Mouse (Mus musculus) cerebellum, adult (tissue): ENCODE results near the gene Epc2.

Experiments
- ATAC-seq: cut with Nextera tagmentation; 2 replicates; pipeline ENCODE4 v1.9.2; 2017; ENCODE audit warnings: mild to moderate bottlenecking, moderate library complexity, mixed read lengths; ENCODE audit not compliant: insufficient number of reproducible peaks, low FRiP score, low TSS enrichment

Gene Epc2

DNA sequence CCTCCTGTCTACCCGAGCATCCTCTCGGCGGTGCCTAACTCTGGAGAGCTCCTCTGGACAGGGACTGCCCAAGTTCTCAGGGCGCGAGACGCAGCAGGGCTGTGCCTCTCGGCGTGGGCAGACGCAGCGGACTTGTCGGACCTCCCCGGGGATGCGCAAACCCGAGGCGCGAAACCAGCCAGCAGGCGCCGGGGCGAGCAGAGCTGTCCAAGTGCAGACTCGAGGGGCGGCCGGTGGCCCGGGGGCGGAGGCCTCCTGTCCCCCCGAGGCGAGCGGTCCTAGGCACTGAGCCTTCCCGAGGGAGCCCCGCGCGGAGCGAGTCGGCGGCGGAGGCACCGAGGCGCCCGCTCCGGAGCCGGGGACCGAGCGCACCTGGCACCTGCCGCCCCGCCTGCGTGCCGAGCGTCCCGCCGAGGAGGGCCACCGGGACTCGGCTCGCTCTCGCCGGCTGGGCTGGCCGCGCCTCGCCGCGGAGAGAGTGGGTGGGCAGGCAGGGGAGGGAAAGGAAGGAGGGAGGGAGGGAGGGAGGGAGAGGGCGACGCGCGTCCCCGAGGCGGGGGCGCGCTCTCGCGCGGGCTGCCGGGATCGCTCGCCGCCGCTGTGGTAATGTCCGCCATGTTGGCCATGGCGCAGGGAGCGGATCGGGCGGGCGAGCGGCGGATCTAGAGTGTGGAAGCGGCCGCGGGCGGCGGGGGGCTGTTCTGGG, at the start of gene Epc2:
TSS of gene Epc2 (plus strand) at position 556 of the 706 bp plus-strand sequence.
- peak; percentile 49 for ATAC-seq

DNA sequence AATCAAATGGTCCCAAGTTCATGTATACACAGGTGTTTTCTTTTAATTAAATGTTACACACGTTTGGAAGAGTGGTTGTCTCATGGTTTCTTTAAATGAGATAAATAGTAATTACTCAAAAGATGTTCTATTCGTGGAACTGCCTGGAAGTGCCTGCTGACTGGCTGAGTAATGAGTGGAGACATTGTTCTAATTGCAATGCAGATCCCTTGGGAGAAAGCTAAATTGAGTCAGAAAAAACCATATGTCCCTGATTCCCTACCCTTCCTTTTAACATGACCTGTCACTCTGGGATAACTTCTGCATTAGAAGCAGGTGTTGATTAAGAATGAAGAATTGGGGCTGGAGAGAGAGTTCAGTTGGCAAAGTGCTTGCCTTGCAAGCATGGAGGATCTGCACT, 45.3 kb upstream of the Epc2 start:
- no peak for ATAC-seq

DNA sequence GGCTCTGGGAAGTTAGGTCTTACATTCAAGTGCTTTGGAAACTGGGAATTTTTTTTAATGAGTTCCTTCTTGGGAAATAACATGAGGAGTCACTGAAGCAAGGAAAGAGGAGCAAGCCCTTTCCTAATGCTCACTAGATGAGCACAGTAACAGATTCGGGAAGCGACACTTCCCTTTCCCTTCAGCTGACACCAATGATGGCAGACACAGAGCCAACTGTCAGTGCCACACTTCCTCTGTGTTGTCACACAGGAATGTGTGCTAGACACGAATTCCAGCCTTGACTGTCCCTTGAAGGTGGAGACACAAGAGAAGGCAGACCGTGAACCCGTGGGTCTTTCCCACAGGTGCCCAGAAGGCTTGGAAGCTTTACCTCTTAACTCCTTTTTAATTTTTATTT, 39.6 kb upstream of the Epc2 start:
- ATAC-seq, result no peak

DNA sequence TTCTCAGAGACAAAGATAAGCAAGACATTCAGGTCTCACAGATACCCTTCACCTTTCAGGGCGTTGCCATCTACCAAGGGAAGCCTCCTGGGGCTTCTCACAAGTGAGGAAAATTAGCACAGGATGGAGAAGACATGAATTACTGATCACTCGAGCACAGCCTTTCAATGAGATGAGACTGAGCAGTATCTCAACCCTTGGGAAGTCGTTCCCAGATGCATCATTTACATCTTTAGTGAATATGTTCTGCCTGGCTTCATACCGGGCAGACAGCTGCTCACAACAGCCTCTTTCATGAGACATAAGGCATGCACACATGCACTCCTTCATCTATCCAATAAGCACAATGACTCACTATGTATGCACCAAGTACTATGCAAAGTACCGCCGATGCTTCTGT, 38.7 kb upstream of the Epc2 start:
- no peak for ATAC-seq

DNA sequence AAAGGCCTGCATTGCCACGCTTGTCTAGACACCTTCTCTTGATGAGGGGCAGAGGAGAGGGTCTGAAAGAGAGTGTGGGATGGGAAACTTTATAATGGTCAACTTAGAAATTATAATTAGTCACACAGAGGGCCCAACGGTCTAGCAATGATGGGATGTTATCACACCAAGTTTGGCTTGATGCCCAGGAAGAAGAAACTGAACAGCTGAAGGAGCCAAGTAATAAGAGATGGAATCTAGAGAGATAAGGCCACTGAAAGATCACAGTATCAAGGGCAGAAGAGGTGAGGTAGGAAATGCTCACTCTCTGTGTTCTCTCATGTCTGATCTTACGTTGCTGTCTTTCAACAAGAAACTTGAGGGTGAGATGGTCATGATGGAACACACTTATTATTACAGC, 35.4 kb upstream of the Epc2 start:
- no peak for ATAC-seq

DNA sequence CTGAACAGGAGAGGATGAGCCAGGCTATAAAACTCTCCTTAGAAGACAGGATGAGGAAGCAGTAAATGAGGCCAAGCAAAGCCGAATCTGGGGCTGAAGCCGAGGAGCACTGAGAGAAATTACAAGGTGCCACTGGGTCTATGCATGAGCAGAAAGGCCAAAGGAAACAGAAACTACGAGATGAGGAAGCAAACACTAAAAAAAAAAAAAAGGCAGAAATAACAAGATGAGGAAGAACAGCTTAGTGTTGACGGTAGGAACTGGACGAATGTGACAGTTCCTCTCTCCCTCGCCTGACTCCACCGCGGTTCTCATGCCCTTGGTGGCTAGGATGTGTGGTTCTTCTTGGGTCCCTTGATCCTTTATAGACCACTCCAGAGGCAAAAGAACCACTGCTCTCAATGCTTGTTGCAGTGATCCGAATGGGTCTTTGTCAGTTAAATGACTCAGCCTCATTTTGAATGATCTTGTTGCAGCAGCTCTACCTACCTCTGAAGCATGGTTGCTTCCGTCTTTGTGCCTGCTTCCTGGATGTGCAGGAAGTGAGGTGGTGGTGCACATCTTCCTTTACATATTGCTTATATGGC, 34.2 kb upstream of the Epc2 start:
- ATAC-seq, result no peak

DNA sequence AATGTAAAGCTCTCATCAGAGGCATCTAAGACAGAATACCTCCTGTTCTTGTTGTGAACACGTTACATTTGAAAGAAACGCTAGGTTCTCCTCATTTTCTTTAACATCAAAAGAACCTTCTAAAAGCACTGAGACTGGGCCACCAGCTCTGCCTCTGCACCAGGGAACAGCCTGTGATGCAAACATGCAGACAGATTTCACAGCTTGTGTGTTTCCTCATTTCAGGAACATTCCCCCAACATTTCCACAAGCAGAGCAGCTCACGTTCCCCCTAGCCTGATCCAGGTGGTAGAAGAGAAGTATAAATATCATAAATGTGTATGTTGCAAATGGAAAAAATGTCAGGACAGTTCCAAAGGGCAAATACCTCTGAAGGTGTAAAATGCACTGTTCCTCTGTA, 30.9 kb upstream of the Epc2 start:
- no peak for ATAC-seq

DNA sequence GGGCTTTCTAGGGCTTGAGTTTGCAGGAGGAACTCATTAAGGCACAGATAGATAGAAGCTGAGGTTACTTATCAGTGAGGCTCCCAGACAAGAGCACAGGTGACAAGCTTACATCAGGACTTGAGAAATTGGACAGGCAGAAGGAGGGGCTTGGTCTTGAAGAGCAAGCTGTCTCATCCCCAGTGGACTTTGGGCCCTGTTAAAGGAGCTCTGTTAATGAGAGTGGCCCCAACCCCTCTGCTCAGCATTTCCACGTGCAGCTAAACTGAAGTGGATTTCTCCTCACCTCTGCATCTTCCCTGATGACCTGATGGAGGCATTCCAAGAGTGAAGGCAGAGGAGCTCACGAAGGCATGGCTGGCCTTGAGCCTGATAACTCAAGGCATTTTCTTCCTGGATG, 27.4 kb upstream of the Epc2 start:
- ATAC-seq, result no peak

DNA sequence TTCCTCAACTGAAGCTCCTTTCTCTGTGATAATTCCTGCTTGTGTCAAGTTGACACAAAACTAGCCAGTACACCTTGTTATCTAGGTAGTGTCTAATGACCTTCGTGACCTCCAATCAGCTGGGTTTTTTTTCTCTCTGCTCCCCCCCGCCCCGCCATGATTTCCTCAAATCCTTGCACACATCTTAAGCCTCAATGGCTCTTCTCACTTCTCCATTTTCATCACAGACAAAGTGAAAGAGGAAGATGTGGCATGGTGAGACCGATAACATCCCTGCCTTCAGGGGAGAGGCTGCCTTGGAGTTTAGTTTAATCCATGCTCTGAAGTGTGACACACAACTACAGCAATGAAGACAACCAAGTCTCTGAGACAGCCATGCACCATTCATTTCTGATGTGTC, 26.5 kb upstream of the Epc2 start:
- ATAC-seq, result no peak

DNA sequence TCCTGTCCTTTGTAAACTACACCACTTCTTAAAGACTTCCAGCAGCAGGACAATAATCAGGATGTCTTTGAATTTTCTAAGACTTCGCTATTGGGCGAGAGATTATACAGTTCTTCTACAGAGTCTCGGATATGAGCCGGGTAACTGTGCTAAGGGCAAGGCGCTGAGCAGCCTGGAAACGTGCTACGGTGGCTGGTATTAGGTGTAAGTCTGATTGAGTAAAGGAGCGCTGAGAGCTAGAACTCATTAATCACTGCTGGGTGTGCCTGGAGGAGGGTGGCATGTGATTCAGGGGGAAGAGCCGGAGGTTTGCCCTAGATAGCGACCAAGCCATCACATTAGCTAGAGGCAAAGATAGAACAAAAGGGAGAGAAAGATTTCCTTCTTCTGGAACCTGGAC, 25.1 kb upstream of the Epc2 start:
- no peak for ATAC-seq

DNA sequence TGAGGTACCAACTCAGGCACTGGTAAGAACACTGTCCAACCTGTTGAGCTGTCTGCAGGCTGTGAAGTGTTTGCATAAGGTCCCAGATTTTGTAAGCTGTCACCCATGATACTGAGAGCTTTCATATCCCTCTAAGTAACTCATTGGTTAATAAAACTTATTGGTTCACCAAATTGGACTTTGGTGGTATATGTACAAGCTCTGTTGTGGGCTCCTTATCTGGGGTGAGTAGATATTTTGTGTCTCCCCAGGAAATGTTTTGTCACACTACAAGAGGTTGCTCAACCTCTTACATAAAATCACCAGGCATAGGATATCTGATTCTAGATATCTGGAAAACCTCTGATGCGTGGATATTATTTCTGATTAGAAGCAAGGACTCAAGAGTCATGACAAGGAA, 20.3 kb upstream of the Epc2 start:
- no peak for ATAC-seq

DNA sequence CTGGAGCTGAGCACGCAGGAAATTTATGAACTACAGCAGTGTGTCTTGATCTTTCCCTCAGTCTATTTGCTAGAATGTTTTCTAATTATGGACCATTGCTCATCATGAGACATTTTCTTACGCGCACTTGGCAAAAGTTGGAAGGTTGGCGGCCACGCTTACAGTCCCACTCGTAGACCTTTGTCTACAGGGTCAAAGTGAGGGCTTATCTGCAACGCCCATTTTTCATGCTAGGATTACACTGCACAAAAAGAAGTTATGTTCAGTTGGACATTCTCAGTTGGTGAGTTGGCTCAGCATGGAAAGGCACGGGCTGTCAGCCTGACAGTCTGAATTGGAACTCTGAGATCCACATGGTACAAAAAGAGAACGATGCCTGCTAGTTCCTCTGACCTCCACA, 18.1 kb upstream of the Epc2 start:
- no peak for ATAC-seq

DNA sequence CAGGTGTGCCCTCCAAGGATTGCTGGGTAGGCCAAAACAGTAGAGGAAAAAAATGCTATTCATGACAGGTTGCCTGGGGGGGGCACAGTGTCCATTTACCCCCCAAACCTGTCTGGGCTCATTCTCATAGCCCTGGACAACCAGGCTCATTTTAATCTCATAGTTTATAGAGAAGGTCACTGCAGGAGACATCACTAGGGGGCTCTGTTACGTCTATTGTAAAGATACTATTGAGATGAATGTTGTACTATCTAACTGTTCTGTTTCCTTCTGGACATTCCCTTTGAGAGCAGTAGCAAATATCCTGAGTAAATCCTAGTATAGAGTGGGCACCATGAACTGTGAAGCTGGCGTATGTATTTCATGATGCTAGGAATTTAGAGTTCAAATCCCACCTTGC, 5.0 kb upstream of the Epc2 start:
- ATAC-seq, result no peak

DNA sequence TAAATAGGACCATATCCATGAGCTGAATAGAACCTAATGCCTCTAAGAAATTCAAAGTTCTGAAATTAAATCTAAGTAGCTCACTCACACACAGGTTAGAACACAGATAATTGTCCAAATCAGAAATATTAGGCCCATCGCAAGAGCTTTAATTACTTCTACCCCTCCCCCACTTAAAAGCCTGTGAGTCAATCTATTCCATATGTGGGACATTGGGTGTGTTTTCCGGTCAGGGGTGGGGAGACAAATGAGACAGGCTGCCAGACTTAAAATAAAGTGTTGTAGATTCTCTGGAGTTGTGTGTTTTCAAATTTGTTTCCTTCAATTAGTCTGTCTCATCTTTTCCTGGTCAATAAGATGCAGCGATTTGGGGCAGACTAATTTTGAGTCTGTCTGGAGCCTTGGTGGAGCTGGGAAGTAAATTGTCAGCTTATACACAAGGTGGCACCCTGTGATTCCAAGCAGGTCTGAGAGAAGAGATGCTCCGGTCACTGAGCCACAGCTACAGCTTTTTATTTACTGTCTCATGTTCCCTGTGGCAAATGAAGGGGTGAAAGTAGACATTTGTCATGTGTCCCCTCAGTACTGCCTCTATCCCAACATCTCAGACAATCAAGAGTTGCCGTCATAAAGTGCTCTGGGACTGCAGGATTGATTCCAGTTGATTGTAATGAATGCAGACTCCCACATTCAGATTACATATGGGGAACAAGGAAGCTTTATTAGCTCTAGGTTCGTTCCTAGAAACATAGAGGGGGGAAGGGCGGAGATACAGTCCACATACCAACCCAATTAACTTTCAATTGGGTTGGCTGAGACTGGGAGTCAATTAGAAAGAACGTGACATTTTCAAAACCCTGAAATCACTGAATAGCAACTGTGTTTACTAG, 3.5 kb upstream of the Epc2 start:
- no peak for ATAC-seq

DNA sequence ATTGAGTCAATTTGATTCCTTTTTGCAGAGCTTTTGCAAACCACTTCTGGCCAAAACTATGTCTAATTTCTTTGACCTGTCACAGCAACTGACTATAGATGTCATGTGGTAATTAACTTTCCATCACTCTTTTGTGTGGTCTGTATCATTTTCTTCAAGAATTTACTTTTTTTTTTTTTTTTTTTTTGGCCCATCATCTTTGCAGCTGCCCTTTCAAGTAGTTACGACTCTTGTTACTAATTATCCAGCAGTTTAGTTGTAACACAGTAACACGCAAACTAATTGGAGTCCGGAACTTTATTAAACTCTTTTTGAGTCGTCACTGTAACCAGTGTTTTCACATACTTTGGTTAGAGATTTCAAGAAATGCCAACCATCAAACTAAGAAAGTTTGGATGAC, 819 bp upstream of the Epc2 start:
- ATAC-seq, result no peak

DNA sequence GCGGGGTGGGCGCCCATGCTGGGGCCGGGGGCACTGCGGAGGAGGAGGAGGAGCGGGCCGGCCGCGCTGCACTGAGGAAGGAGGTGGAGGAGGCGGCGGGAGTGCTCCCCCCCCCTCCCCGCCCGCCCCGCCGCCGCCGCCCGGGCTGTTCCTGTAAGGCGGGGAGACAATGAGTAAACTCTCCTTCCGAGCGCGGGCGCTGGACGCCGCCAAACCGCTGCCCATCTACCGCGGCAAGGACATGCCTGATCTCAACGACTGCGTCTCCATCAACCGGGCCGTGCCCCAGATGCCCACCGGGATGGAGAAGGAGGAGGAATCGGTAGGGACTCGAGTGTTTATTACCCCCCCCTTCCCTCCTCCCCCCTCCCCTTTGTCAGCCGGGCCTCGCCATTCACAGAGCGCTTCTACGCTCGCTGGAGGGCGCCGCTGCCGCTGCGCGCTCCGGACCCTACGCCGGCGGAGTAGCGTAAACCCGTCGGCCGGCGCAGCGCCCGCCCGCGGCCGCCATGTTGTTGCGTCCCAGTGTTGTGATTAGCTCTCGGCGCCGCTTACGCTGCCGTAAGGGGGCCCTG, 438 bp downstream of the Epc2 start:
- ATAC-seq, result peak; percentile 75

DNA sequence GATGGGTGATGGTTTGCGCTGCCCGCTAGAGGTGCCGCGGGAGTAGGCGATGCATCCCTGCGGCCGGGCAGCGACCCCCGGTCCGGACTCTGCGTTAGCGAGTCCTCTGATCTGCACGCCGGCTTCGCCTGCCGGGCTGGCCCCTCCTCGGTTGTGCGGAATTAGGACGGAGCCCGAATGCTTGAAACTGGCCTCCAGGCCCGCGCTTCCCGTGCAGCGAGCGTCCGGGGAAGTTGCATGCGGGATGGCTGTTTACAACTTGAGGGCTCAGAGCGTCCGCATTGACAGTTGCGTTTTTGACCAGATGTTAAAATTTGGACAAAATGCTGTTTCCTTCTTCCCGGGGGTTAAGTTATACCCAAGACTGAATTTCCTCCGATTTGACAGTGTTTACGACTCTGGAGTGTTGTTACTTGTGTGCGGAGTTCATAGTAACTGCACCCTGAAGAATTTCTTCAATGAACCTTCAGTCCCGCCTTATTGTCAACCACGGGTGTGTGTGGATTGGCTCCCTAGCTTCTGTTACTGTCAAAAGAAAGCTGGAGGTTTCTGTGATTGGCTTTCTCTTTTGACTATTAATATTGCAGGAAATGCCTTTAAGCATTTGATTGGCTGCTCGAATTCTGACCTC, 1.3 kb downstream of the Epc2 start:
- ATAC-seq, result peak; percentile 80

DNA sequence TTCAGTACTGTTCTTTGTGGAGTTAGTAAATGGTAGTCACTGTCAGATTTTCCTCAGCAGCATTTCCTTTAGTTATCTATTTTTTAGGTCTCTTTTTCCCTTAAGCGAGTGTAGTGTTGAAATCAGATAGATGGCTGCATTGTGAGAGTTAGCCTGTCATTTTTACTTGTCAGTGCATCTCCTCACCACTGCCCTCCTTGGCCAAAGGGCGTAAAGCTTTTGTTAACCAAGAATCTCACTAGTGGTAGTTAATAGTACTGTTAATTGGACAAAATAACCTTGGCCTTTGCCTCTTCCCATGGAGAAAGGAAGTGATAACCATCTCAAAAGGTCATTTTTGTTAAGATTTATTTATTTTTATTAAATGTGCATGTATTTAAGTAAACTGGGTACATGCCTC, 6.5 kb downstream of the Epc2 start:
- no peak for ATAC-seq

DNA sequence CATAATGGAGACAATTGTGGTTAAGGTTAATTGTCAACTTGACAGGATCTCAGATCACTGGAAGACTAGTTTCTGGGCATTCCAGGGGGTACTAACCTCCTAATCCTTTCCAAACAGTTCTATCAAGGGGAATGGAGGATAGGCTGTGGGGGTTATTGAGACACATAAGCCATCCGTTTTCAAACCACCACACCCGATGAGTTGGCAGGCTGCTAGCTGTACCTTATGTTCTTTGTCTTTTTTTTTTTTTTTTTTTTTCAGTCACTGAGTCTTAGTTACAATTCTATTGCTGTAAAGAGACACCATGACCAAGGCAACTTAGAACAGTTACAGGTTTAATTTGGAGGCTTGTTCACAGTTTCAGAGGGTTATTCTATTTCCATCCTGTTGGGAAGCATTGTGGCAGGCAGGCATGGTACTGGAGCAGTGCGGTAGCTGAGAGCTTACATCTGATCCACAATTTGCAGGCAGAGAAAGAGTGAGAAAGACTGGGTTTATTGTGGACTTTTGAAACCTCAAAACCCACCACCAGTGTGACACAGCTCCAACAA, 14.5 kb downstream of the Epc2 start:
- ATAC-seq, result no peak

DNA sequence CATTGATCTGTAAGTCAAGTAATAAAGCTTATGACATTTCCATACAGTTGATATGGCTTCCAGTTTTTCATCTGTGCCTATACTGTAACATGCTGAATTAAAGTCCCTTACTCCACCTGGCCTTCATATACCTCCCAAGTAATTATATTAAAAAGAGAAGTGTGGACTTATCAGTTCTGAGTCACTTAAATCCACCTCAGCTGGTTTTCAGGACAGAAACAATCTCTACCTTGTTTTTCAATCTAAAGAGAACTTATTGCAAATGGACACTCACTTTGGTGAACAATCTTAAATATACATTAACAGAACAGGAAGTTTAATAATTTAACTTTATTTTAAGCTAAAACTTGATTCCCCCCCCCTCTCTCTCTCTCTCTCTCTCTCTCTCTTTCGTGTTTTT, 15.8 kb downstream of the Epc2 start:
- ATAC-seq, result no peak
